Mouse (Mus musculus) gastrocnemius, postnatal 4 days (tissue): ENCODE data around the gene Svs2. TPM values are rescaled to one million over a fixed set of nuclear protein-coding genes. Genes with fewer than 3 reads are reported as not detected.

Experiments
- total RNA-seq, 2 experiments: library from RNA; stranded (reverse); gene quantifications; 2 replicates each; pipeline ENCODE4 v1.2.3; 2021

Gene Svs2
- total RNA-seq, 2 experiments from 2014 or later = not detected

Other genes starting within 250 kb of the Svs2 start
- 100 to 1,000 TPM; 129 to 132 TPM for gene Ywhab, start 243.5 kb downstream of the Svs2 start, total RNA-seq
- 1 to 10 TPM; 3.8 to 4.8 TPM for gene Pabpc1l, start 213.0 kb downstream of the Svs2 start, total RNA-seq
- 10 to 100 TPM; 19.1 to 21.3 TPM for gene Stk4, start 168.1 kb downstream of the Svs2 start, total RNA-seq
- gene Tomm34, start 167.3 kb downstream of the Svs2 start, total RNA-seq = 10 to 100 TPM; 25.2 to 25.4 TPM
- gene Kcns1, start 67.4 kb downstream of the Svs2 start, total RNA-seq = under 1 TPM; 0.21 to 0.52 TPM
- not detected for gene Wfdc5, start 55.7 kb downstream of the Svs2 start, total RNA-seq
- gene Wfdc12, start 47.9 kb downstream of the Svs2 start, total RNA-seq = not detected
- gene Wfdc15a, start 38.3 kb downstream of the Svs2 start, total RNA-seq = not detected
- gene Wfdc15b, start 16.8 kb downstream of the Svs2 start, total RNA-seq = not detected
- gene Svs3b, start 18.2 kb upstream of the Svs2 start, total RNA-seq = not detected
- gene Svs4, start 40.0 kb upstream of the Svs2 start, total RNA-seq = not detected
- gene Svs3a, start 50.8 kb upstream of the Svs2 start, total RNA-seq = not detected
- gene Svs6, start 78.3 kb upstream of the Svs2 start, total RNA-seq = not detected
- not detected for gene Svs5, start 94.3 kb upstream of the Svs2 start, total RNA-seq
- gene Slpi, start 150.6 kb upstream of the Svs2 start, total RNA-seq = under 1 TPM; 0.57 to 0.76 TPM
- under 1 TPM; 0.13 to 0.15 TPM for gene Rbpjl, start 164.7 kb upstream of the Svs2 start, total RNA-seq
- 1 to 10 TPM; 5.5 to 6.0 TPM for gene Matn4, start 166.7 kb upstream of the Svs2 start, total RNA-seq
- 10 to 100 TPM; 58.1 to 60.1 TPM for gene Sdc4, start 205.4 kb upstream of the Svs2 start, total RNA-seq
- 10 to 100 TPM; 20.8 to 22.2 TPM for gene Sys1, start 218.5 kb upstream of the Svs2 start, total RNA-seq
- gene Gm20458, start 222.5 kb upstream of the Svs2 start, total RNA-seq = 1 to 10 TPM in 1 of 2 experiments, under 1 TPM in 1; 0.96 to 1.9 TPM
- gene Trp53tg5, start 235.3 kb upstream of the Svs2 start, total RNA-seq = not detected
- 10 to 100 TPM; 13.5 to 15.7 TPM for gene Dbndd2, start 247.6 kb upstream of the Svs2 start, total RNA-seq